Mouse (Mus musculus): ENCODE results near the gene Spib. TPM values are rescaled to one million over a fixed set of nuclear protein-coding genes. Genes with fewer than 3 reads are reported as not detected.

Gene Spib
- polyA plus RNA-seq, 1 experiment from 2014 or later = not detected

- no peak overlapping the region for H3K27ac ChIP-seq
- H3K4me2 ChIP-seq = peak overlapping the region; percentile 83
- peaks cover 32% of the 10 kb centered on the region for H3K4me1 ChIP-seq
- ATAC-seq = no peak
- WGBS = 93% methylated on average over 12 of the region's 12 CpGs
- H3K9ac ChIP-seq = peak overlapping the region; percentile 93; the same call in 1 of the 2 replicates
- no peaks in the 10 kb centered on the region for H3K27me3 ChIP-seq
- H3K4me3 ChIP-seq = 0 out of 2 replicates have a peak overlapping the region, but pooled peaks have one; percentile 80
- peaks cover 46% of the 10 kb centered on the region for H3K36me3 ChIP-seq (ENCODE audit: poor library complexity, severe bottlenecking)
- H3K9me3 ChIP-seq (replicated peaks) = no peaks in the 10 kb centered on the region
These were observed 37.2 kb downstream of the Spib start for GRCm38 (mm10) chr7:44494681-44495080.

GRCm38 (mm10) chr7:44492166-44492826 is 39.6 kb downstream of the Spib start:
- Histone ChIP-seq H3K27ac (no peak overlapping the region), H3K4me2 (no peak overlapping the region), H3K4me3 (no peak overlapping the region), H3K9me3 (replicated peaks) (no peaks in the 10 kb centered on the region), H3K27me3 (no peaks in the 10 kb centered on the region), H3K4me1 (peaks cover 27% of the 10 kb centered on the region), H3K9ac (peak overlapping the region; percentile 37; the same call in 1 of the 2 replicates), H3K36me3 (ENCODE audit: poor library complexity, severe bottlenecking) (peaks cover 61% of the 10 kb centered on the region)
- ATAC-seq = no peak
- WGBS = 95% methylated on average over 21 of the region's 21 CpGs

GRCm38 (mm10) chr7:44491391-44491790 is 40.5 kb downstream of the Spib start:
- Histone ChIP-seq H3K36me3 (ENCODE audit: poor library complexity, severe bottlenecking) (peaks cover 61% of the 10 kb centered on the region), H3K4me1 (peaks cover 24% of the 10 kb centered on the region), H3K4me3 (no peak overlapping the region), H3K9ac (no peak overlapping the region), H3K9me3 (replicated peaks) (no peaks in the 10 kb centered on the region), H3K27ac (no peak overlapping the region), H3K4me2 (no peak overlapping the region), H3K27me3 (no peaks in the 10 kb centered on the region)
- WGBS = 96% methylated on average over 5 of the region's 5 CpGs
- ATAC-seq = no peak

- H3K4me3 ChIP-seq = no peak overlapping the region
- H3K4me1 ChIP-seq = peaks cover 19% of the 10 kb centered on the region
- no peak overlapping the region for H3K27ac ChIP-seq
- H3K36me3 ChIP-seq (ENCODE audit: poor library complexity, severe bottlenecking) = peaks cover 61% of the 10 kb centered on the region
- 89% methylated on average over 4 of the region's 4 CpGs for WGBS
- no peaks in the 10 kb centered on the region for H3K27me3 ChIP-seq
- no peak overlapping the region for H3K4me2 ChIP-seq
- H3K9me3 ChIP-seq (replicated peaks) = no peaks in the 10 kb centered on the region
- H3K9ac ChIP-seq = no peak overlapping the region
- ATAC-seq = no peak
These were observed 41.6 kb downstream of the Spib start for GRCm38 (mm10) chr7:44490281-44490680.

- Histone ChIP-seq H3K27me3 (no peaks in the 10 kb centered on the region), H3K27ac (no peak overlapping the region), H3K9ac (no peak overlapping the region), H3K36me3 (ENCODE audit: poor library complexity, severe bottlenecking) (peaks cover 54% of the 10 kb centered on the region), H3K4me3 (no peak overlapping the region), H3K9me3 (replicated peaks) (no peaks in the 10 kb centered on the region), H3K4me1 (peaks cover 3% of the 10 kb centered on the region; the same call in 1 of the 2 replicates), H3K4me2 (no peak overlapping the region)
- ATAC-seq = no peak
- 93% methylated on average over 8 of the region's 8 CpGs for WGBS
These were observed 43.3 kb downstream of the Spib start for GRCm38 (mm10) chr7:44488545-44488944.

- Histone ChIP-seq H3K4me3 (no peak overlapping the region), H3K4me1 (peaks cover 3% of the 10 kb centered on the region; the same call in 1 of the 2 replicates), H3K9me3 (replicated peaks) (no peaks in the 10 kb centered on the region), H3K36me3 (ENCODE audit: poor library complexity, severe bottlenecking) (peaks cover 47% of the 10 kb centered on the region), H3K27me3 (no peaks in the 10 kb centered on the region), H3K27ac (no peak overlapping the region), H3K4me2 (no peak overlapping the region), H3K9ac (0 out of 2 replicates have a peak overlapping the region, but pooled peaks have one; percentile 21)
- no peak for ATAC-seq
- WGBS = 88% methylated on average over 7 of the region's 7 CpGs
These were observed 43.9 kb downstream of the Spib start for GRCm38 (mm10) chr7:44487936-44488335.

GRCm38 (mm10) chr7:44486927-44487575 is 44.8 kb downstream of the Spib start:
- no peak overlapping the region for H3K27ac ChIP-seq
- peaks cover 7% of the 10 kb centered on the region for H3K27me3 ChIP-seq
- ATAC-seq = no peak
- H3K36me3 ChIP-seq (ENCODE audit: poor library complexity, severe bottlenecking) = peaks cover 39% of the 10 kb centered on the region
- no peak overlapping the region for H3K9ac ChIP-seq
- peaks cover 3% of the 10 kb centered on the region; the same call in 1 of the 2 replicates for H3K4me1 ChIP-seq
- 67% methylated on average over 13 of the region's 13 CpGs for WGBS
- no peaks in the 10 kb centered on the region for H3K9me3 ChIP-seq (replicated peaks)
- H3K4me2 ChIP-seq = no peak overlapping the region
- no peak overlapping the region for H3K4me3 ChIP-seq

GRCm38 (mm10) chr7:44485572-44486195 is 46.2 kb downstream of the Spib start:
- H3K4me1 ChIP-seq = peaks cover 3% of the 10 kb centered on the region; the same call in 1 of the 2 replicates
- no peak overlapping the region for H3K27ac ChIP-seq
- no peak overlapping the region for H3K9ac ChIP-seq
- 75% methylated on average over 7 of the region's 7 CpGs for WGBS
- peaks cover 14% of the 10 kb centered on the region for H3K27me3 ChIP-seq
- H3K36me3 ChIP-seq (ENCODE audit: poor library complexity, severe bottlenecking) = peaks cover 25% of the 10 kb centered on the region
- H3K9me3 ChIP-seq (replicated peaks) = no peaks in the 10 kb centered on the region
- no peak overlapping the region for H3K4me3 ChIP-seq
- no peak overlapping the region for H3K4me2 ChIP-seq
- ATAC-seq = peak; percentile 28; the same call in 1 of the 2 replicates

GRCm38 (mm10) chr7:44484841-44485571 is 46.9 kb downstream of the Spib start:
- ATAC-seq = peak; percentile 87
- peaks cover 18% of the 10 kb centered on the region for H3K36me3 ChIP-seq (ENCODE audit: poor library complexity, severe bottlenecking)
- no peaks in the 10 kb centered on the region for H3K9me3 ChIP-seq (replicated peaks)
- H3K9ac ChIP-seq = no peak overlapping the region
- peaks cover 21% of the 10 kb centered on the region for H3K27me3 ChIP-seq
- H3K4me2 ChIP-seq = no peak overlapping the region
- no peak overlapping the region for H3K4me3 ChIP-seq
- H3K4me1 ChIP-seq = peaks cover 3% of the 10 kb centered on the region; the same call in 1 of the 2 replicates
- 27% methylated on average over 5 of the region's 5 CpGs for WGBS
- peak overlapping the region; percentile 32; the same call in 1 of the 2 replicates for H3K27ac ChIP-seq

GRCm38 (mm10) chr7:44484109-44484508 is 47.8 kb downstream of the Spib start:
- H3K9ac ChIP-seq = no peak overlapping the region
- WGBS = 88% methylated on average over 1 of the region's 1 CpGs
- no peak overlapping the region for H3K27ac ChIP-seq
- H3K4me1 ChIP-seq = peaks cover 3% of the 10 kb centered on the region; the same call in 1 of the 2 replicates
- H3K4me2 ChIP-seq = no peak overlapping the region
- H3K27me3 ChIP-seq = peaks cover 26% of the 10 kb centered on the region
- no peak overlapping the region for H3K4me3 ChIP-seq
- ATAC-seq = no peak
- no peaks in the 10 kb centered on the region for H3K9me3 ChIP-seq (replicated peaks)
- peaks cover 9% of the 10 kb centered on the region for H3K36me3 ChIP-seq (ENCODE audit: poor library complexity, severe bottlenecking)

GRCm38 (mm10) chr7:44482836-44483435 is 48.9 kb downstream of the Spib start:
- H3K9ac ChIP-seq = 0 out of 2 replicates have a peak overlapping the region, but pooled peaks have one; percentile 22
- H3K4me1 ChIP-seq = peaks cover 3% of the 10 kb centered on the region; the same call in 1 of the 2 replicates
- ATAC-seq = no peak
- 84% methylated on average over 3 of the region's 3 CpGs for WGBS
- no peak overlapping the region for H3K4me2 ChIP-seq
- H3K4me3 ChIP-seq = no peak overlapping the region
- H3K36me3 ChIP-seq (ENCODE audit: poor library complexity, severe bottlenecking) = no peaks in the 10 kb centered on the region
- no peak overlapping the region for H3K27ac ChIP-seq
- H3K27me3 ChIP-seq = peaks cover 36% of the 10 kb centered on the region
- no peaks in the 10 kb centered on the region for H3K9me3 ChIP-seq (replicated peaks)
